Mouse (Mus musculus): ENCODE data around the gene Rubcnl. TPM values are rescaled to one million over a fixed set of nuclear protein-coding genes. Genes with fewer than 3 reads are reported as not detected.

The Rubcnl gene
- polyA plus RNA-seq, 1 experiment, result 2.6 TPM

GRCm38 (mm10) chr14:75016715-75017020 is 841 bp downstream of the Rubcnl start:
- WGBS, result 70% methylated on average over 9 of the region's 9 CpGs
- no peak for DNase-seq (ENCODE audit: low read depth, low spot score)

GRCm38 (mm10) chr14:75017277-75017676 is 1.4 kb downstream of the Rubcnl start:
- 86% methylated on average over 7 of the region's 7 CpGs for WGBS
- no peak for DNase-seq (ENCODE audit: low read depth, low spot score)

GRCm38 (mm10) chr14:75017877-75018825 is 2.3 kb downstream of the Rubcnl start:
- WGBS, result 73% methylated on average over 18 of the region's 18 CpGs
- DNase-seq (ENCODE audit: low read depth, low spot score), result no peak

- DNase-seq (ENCODE audit: low read depth, low spot score), result no peak
- 55% methylated on average over 4 of the region's 4 CpGs for WGBS
These were observed 3.0 kb downstream of the Rubcnl start for GRCm38 (mm10) chr14:75018829-75019228.

- no peak for DNase-seq (ENCODE audit: low read depth, low spot score)
- WGBS, result 75% methylated on average over 12 of the region's 12 CpGs
These were observed 4.9 kb downstream of the Rubcnl start for GRCm38 (mm10) chr14:75020581-75021253.

GRCm38 (mm10) chr14:75022522-75022921 is 6.7 kb downstream of the Rubcnl start:
- no peak for DNase-seq (ENCODE audit: low read depth, low spot score)
- 79% methylated on average over 9 of the region's 9 CpGs for WGBS

- DNase-seq (ENCODE audit: low read depth, low spot score), result no peak
- WGBS, result 56% methylated on average over 8 of the region's 8 CpGs
These were observed 9.2 kb downstream of the Rubcnl start for GRCm38 (mm10) chr14:75024793-75025710.

- 67% methylated on average over 7 of the region's 7 CpGs for WGBS
- DNase-seq (ENCODE audit: low read depth, low spot score), result no peak
These were observed 14.9 kb downstream of the Rubcnl start for GRCm38 (mm10) chr14:75030764-75031163.

GRCm38 (mm10) chr14:75031999-75032575 is 16.3 kb downstream of the Rubcnl start:
- WGBS, result 71% methylated on average over 9 of the region's 9 CpGs
- no peak for DNase-seq (ENCODE audit: low read depth, low spot score)

- 81% methylated on average over 4 of the region's 4 CpGs for WGBS
These were observed 16.9 kb downstream of the Rubcnl start for GRCm38 (mm10) chr14:75032742-75033141.

GRCm38 (mm10) chr14:75034240-75034639 is 18.4 kb downstream of the Rubcnl start:
- WGBS, result 74% methylated on average over 3 of the region's 3 CpGs
- DNase-seq (ENCODE audit: low read depth, low spot score), result no peak

More at GRCm38 (mm10) chr14:75032742-75033141, 16.9 kb downstream of the Rubcnl start:
- no peak for DNase-seq (ENCODE audit: low read depth, low spot score)

- 64% methylated on average over 11 of the region's 11 CpGs for WGBS
- no peak for DNase-seq (ENCODE audit: low read depth, low spot score)
These were observed 19.6 kb downstream of the Rubcnl start for GRCm38 (mm10) chr14:75035431-75035830.

GRCm38 (mm10) chr14:75045184-75045583 is 29.4 kb downstream of the Rubcnl start:
- DNase-seq (ENCODE audit: low read depth, low spot score), result no peak
- WGBS, result 30% methylated on average over 7 of the region's 7 CpGs

- DNase-seq (ENCODE audit: low read depth, low spot score), result no peak
- 75% methylated on average over 8 of the region's 8 CpGs for WGBS
These were observed 36.6 kb downstream of the Rubcnl start for GRCm38 (mm10) chr14:75052451-75052850.

GRCm38 (mm10) chr14:75054455-75055343 is 38.9 kb downstream of the Rubcnl start:
- WGBS, result 28% methylated on average over 14 of the region's 14 CpGs
- DNase-seq (ENCODE audit: low read depth, low spot score), result no peak

- DNase-seq (ENCODE audit: low read depth, low spot score), result no peak
- WGBS, result 57% methylated on average over 9 of the region's 9 CpGs
These were observed 41.1 kb downstream of the Rubcnl start for GRCm38 (mm10) chr14:75056861-75057431.

- DNase-seq (ENCODE audit: low read depth, low spot score), result peak; percentile 11
- WGBS, result 34% methylated on average over 8 of the region's 8 CpGs
These were observed 44.7 kb downstream of the Rubcnl start for GRCm38 (mm10) chr14:75060562-75060961.

GRCm38 (mm10) chr14:75063936-75064335 is 48.1 kb downstream of the Rubcnl start:
- WGBS, result 94% methylated on average over 8 of the region's 8 CpGs
- no peak for DNase-seq (ENCODE audit: low read depth, low spot score)

All from large intestine, adult 2 months (tissue).